Mouse (Mus musculus) left cerebral cortex, postnatal 25 days (tissue): ENCODE measurements around the gene 1810024B03Rik. TPM values are rescaled to one million over a fixed set of nuclear protein-coding genes. Genes with fewer than 3 reads are reported as not detected.

Experiments used
- DNase-seq, 2 experiments: peaks; one replicate each; pipeline ENCODE4 v3.0.0; 2022; ENCODE audit warnings: low spot score in 2 of 2, mixed read lengths in 1 of 2
- intact Hi-C: fragments of 180-260 bp; cut with DNase I; formaldehyde crosslinking; loops from one replicate; pipeline ENCODE4 v1.15.1; 2025
- total RNA-seq, 2 experiments: library from RNA; stranded (reverse); gene quantifications; 2 replicates each; pipeline ENCODE4 v1.2.3; 2021

Gene 1810024B03Rik
- total RNA-seq, 2 experiments from 2014 or later = 0.53 to 0.87 TPM

GRCm38 (mm10) chr2:127204932-127205331, 3.1 kb downstream of the 1810024B03Rik start:
- intact Hi-C loops = loop anchor here (1.0 kb wide), 1 partner anchor 39 kb away; no protein-coding TSS in a partner anchor
- DNase-seq = peak; percentile 60 to 63

GRCm38 (mm10) chr2:127189574-127189973, 18.5 kb downstream of the 1810024B03Rik start:
- intact Hi-C loops = no loop called here
- no peak for DNase-seq

GRCm38 (mm10) chr2:127182598-127183381, 25.3 kb downstream of the 1810024B03Rik start:
- intact Hi-C loops = loop anchor here (1.0 kb wide), 1 partner anchor 26 kb away; the partner anchor contains the start of genes 1810024B03Rik and Snrnp200
- peak; percentile 85 to 94 for DNase-seq

- intact Hi-C loops = loop anchor here (1.0 kb wide), 1 partner anchor 39 kb away; no protein-coding TSS in a partner anchor
- peak; percentile 30 to 72 for DNase-seq
These were observed 41.8 kb downstream of the 1810024B03Rik start for GRCm38 (mm10) chr2:127166261-127166660.

- no peak for DNase-seq
- intact Hi-C loops = loop anchor here (1.0 kb wide), 1 partner anchor 40 kb away; no protein-coding TSS in a partner anchor
These were observed 42.4 kb downstream of the 1810024B03Rik start for GRCm38 (mm10) chr2:127165675-127166074.

GRCm38 (mm10) chr2:127145699-127146098, 62.4 kb downstream of the 1810024B03Rik start:
- intact Hi-C loops = no loop called here

GRCm38 (mm10) chr2:127143158-127144063, 64.7 kb downstream of the 1810024B03Rik start, which contains the start of gene Itpripl1:
Itpripl1 (minus strand) TSS chr2:127143442.
- intact Hi-C loops = no loop called here
- DNase-seq = peak; percentile 19 to 37

More at GRCm38 (mm10) chr2:127145699-127146098, 62.4 kb downstream of the 1810024B03Rik start:
- no peak for DNase-seq

- intact Hi-C loops = no loop called here
- no peak for DNase-seq
These were observed 65.4 kb downstream of the 1810024B03Rik start for GRCm38 (mm10) chr2:127142577-127143157.

GRCm38 (mm10) chr2:127142031-127142430, 66.0 kb downstream of the 1810024B03Rik start:
- intact Hi-C loops = no loop called here
- no peak for DNase-seq

GRCm38 (mm10) chr2:127140011-127140410, 68.1 kb downstream of the 1810024B03Rik start:
- peak in 1 of 2 experiments; percentile 58 for DNase-seq
- intact Hi-C loops = no loop called here

- no peak for DNase-seq
- intact Hi-C loops = no loop called here
These were observed 68.5 kb downstream of the 1810024B03Rik start for GRCm38 (mm10) chr2:127139605-127140004.

GRCm38 (mm10) chr2:127139094-127139493, 69.0 kb downstream of the 1810024B03Rik start:
- intact Hi-C loops = no loop called here
- DNase-seq = no peak

- DNase-seq = no peak
- intact Hi-C loops = no loop called here
These were observed 69.6 kb downstream of the 1810024B03Rik start for GRCm38 (mm10) chr2:127138449-127138848.

GRCm38 (mm10) chr2:127137838-127138420, 70.2 kb downstream of the 1810024B03Rik start:
- DNase-seq = no peak
- intact Hi-C loops = no loop called here

GRCm38 (mm10) chr2:127136979-127137378, 71.1 kb downstream of the 1810024B03Rik start:
- intact Hi-C loops = no loop called here
- peak in 1 of 2 experiments; percentile 22 for DNase-seq
